Mouse (Mus musculus): Measurements from ENCODE around the gene Gkn1.

DNA sequence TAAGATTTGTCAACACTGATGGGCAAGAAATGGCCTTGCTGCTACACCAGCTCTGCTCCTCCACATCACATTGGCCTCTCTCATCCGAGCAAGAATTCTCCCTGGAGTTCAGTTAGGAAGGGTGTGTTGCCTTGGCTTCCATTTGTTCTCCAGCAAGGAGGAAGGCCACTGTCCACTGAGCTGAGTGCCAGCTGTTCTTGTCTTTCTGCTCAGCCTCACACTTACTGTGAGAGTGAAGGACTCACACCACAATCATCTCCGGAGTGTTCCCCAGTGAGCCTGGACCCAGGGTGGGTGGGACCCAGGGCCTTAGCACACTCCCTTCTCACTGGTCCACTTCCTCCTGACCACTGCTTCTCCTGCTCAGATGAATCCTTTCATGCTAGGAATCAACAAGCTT is 23.8 kb downstream of the Gkn1 start:
- TF ChIP-seq CTCF (IDR thresholded peaks at IDR 0.05; ENCODE audit: borderline replicate concordance, insufficient read depth, low read length) (no peak), POLR2A (IDR thresholded peaks at IDR 0.05; ENCODE audit: low read depth, low read length) (no peak)
